In genomic region chr1:87111719-87112354, GRCm38 (mm10) we compare ENCODE assay signal across 8 mouse cellular contexts. TPM values are rescaled to one million over a fixed set of nuclear protein-coding genes. Genes with fewer than 3 reads are reported as not detected.
A peak's percentile ranks its signal among the peaks of the same experiment; 100 is the strongest.
DNase-seq lines count a peak whose midpoint lies in the region; ATAC-seq and TF ChIP-seq lines count a peak whose summit lies in the region.

No protein-coding gene starts in this region.

- peak; percentile 57 for TF ChIP-seq CTCF in lung, postnatal 0 days (IDR thresholded peaks at IDR 0.05)

- DNase-seq in heart, postnatal 10 days, result peak; percentile 11 to 43
- no peak for DNase-seq in heart, postnatal 25 days (ENCODE audit: low spot score)
- peak; percentile 17 for DNase-seq in thymus, postnatal 14 days
- no peak for DNase-seq in thymus, adult 18-20 months
- DNase-seq in lung, postnatal 0 days (ENCODE audit: low spot score), result peak; percentile 7
- DNase-seq in forebrain, embryonic 14.5 days (ENCODE audit: low spot score), result no peak
- no peak for DNase-seq in left cerebral cortex, postnatal 25 days (ENCODE audit: low spot score in 2 of 2)

- intact Hi-C loops in heart, postnatal 10 days (cut with DNase I), result no loop called here
- intact Hi-C loops in heart, postnatal 25 days (cut with DNase I), result no loop called here
- intact Hi-C loops in left cerebral cortex, postnatal 25 days (cut with DNase I), result no loop called here

- H3K4me2 ChIP-seq in lung, postnatal 0 days (replicated peaks; ENCODE audit: low read depth, low read length), result no peak overlapping the region
- H3K4me2 ChIP-seq in forebrain, embryonic 14.5 days (ENCODE audit: low read length), result no peak overlapping the region

- no peaks in the 10 kb centered on the region for H3K4me1 ChIP-seq in lung, postnatal 0 days (ENCODE audit: insufficient read depth, low read depth, low read length)
- H3K4me1 ChIP-seq in forebrain, embryonic 14.5 days (ENCODE audit: control insufficient read depth, insufficient read depth, low read length), result no peaks in the 10 kb centered on the region

- H3K9me3 ChIP-seq in lung, postnatal 0 days (ENCODE audit: low read length), result no peaks in the 10 kb centered on the region
- H3K9me3 ChIP-seq in forebrain, embryonic 14.5 days (replicated peaks; ENCODE audit: control insufficient read depth, low read length), result no peaks in the 10 kb centered on the region

- no peak overlapping the region for H3K27ac ChIP-seq in lung, postnatal 0 days (ENCODE audit: low read length)
- no peak overlapping the region for H3K27ac ChIP-seq in forebrain, embryonic 14.5 days (ENCODE audit: low read depth, low read length)

- H3K27me3 ChIP-seq in lung, postnatal 0 days (replicated peaks; ENCODE audit: insufficient read depth, low read length), result no peaks in the 10 kb centered on the region
- H3K27me3 ChIP-seq in forebrain, embryonic 14.5 days (replicated peaks; ENCODE audit: control insufficient read depth, insufficient read depth, low read length), result no peaks in the 10 kb centered on the region

- TF ChIP-seq EP300 in lung, postnatal 0 days (IDR thresholded peaks at IDR 0.05), result no peak

- H3K9ac ChIP-seq in lung, postnatal 0 days (replicated peaks; ENCODE audit: low read depth), result no peak overlapping the region
- no peak overlapping the region for H3K9ac ChIP-seq in forebrain, embryonic 14.5 days (ENCODE audit: low read length)

- no peaks in the 10 kb centered on the region for H3K36me3 ChIP-seq in lung, postnatal 0 days (ENCODE audit: insufficient read depth, low read length)
- H3K36me3 ChIP-seq in forebrain, embryonic 14.5 days (ENCODE audit: control insufficient read depth, insufficient read depth, low read length), result no peaks in the 10 kb centered on the region

- ATAC-seq in common myeloid progenitor, adult 5-6 weeks (replicated peaks; ENCODE audit: low read depth, poor library complexity, severe bottlenecking), result peak; percentile 58
- ATAC-seq in lung, postnatal 0 days, result no peak
- ATAC-seq in forebrain, embryonic 14.5 days, result no peak

- no peak overlapping the region for H3K4me3 ChIP-seq in lung, postnatal 0 days (ENCODE audit: low read depth, low read length)
- H3K4me3 ChIP-seq in forebrain, embryonic 14.5 days (ENCODE audit: low read depth, low read length), result no peak overlapping the region

- 34% methylated on average over 9 of the region's 9 CpGs for WGBS in lung, postnatal 0 days
- 45% methylated on average over 9 of the region's 9 CpGs for WGBS in forebrain, embryonic 14.5 days

RNA-seq across cellular contexts. Expression of gene Alpi, which starts 10.4 kb away (rescaled TPM):
- not detected for total RNA-seq in heart, postnatal 10 days (2021)
- total RNA-seq in heart, postnatal 25 days (2021), result not detected
- not detected in 2 replicates for total RNA-seq in common myeloid progenitor, adult 5-6 weeks (2017)
- polyA plus RNA-seq in lung, postnatal 0 days (2015; fragmentation: Nextera tagmentation; extraction: Ambion mirVana), result not detected in 2 replicates
- polyA plus RNA-seq in forebrain, embryonic 14.5 days (2014; fragmentation: Nextera tagmentation; extraction: Ambion mirVana), result not detected in 2 replicates
- total RNA-seq in left cerebral cortex, postnatal 25 days (2021), result not detected

RNA-seq across cellular contexts. Expression of gene Akp3, which starts 12.9 kb away (rescaled TPM):
- total RNA-seq in heart, postnatal 10 days (2021), result not detected
- not detected for total RNA-seq in heart, postnatal 25 days (2021)
- not detected in 2 replicates for total RNA-seq in common myeloid progenitor, adult 5-6 weeks (2017)
- not detected in 2 replicates for polyA plus RNA-seq in lung, postnatal 0 days (2015; fragmentation: Nextera tagmentation; extraction: Ambion mirVana)
- not detected in 2 replicates for polyA plus RNA-seq in forebrain, embryonic 14.5 days (2014; fragmentation: Nextera tagmentation; extraction: Ambion mirVana)
- not detected for total RNA-seq in left cerebral cortex, postnatal 25 days (2021)

RNA-seq across cellular contexts. Expression of gene Alppl2, which starts 22.1 kb away (rescaled TPM):
- not detected for total RNA-seq in heart, postnatal 10 days (2021)
- total RNA-seq in heart, postnatal 25 days (2021), result not detected
- not detected in 2 replicates for total RNA-seq in common myeloid progenitor, adult 5-6 weeks (2017)
- polyA plus RNA-seq in lung, postnatal 0 days (2015; fragmentation: Nextera tagmentation; extraction: Ambion mirVana), result 0.06 TPM in 1 of 2 replicates, not detected in the other
- not detected in 2 replicates for polyA plus RNA-seq in forebrain, embryonic 14.5 days (2014; fragmentation: Nextera tagmentation; extraction: Ambion mirVana)
- total RNA-seq in left cerebral cortex, postnatal 25 days (2021), result not detected

RNA-seq across cellular contexts. Expression of gene Ecel1, which starts 44.5 kb away (rescaled TPM):
- not detected for total RNA-seq in heart, postnatal 10 days (2021)
- not detected for total RNA-seq in heart, postnatal 25 days (2021)
- not detected in 2 replicates for total RNA-seq in common myeloid progenitor, adult 5-6 weeks (2017)
- 0.17 and 0.39 TPM in 2 replicates for polyA plus RNA-seq in lung, postnatal 0 days (2015; fragmentation: Nextera tagmentation; extraction: Ambion mirVana)
- 18.1 and 18.4 TPM in 2 replicates for polyA plus RNA-seq in forebrain, embryonic 14.5 days (2014; fragmentation: Nextera tagmentation; extraction: Ambion mirVana)
- 10 to 100 TPM in 1 of 2 experiments, 1 to 10 TPM in 1; 6.6 to 14.8 TPM for total RNA-seq in left cerebral cortex, postnatal 25 days (2021)

Comparison
In these comparisons a context has a peak if more than half of its experiments do, and no peak if none do; other contexts are left out.
1. DNase-seq: peak in heart, postnatal 10 days (2 of 2), thymus, postnatal 14 days (single experiment) and lung, postnatal 0 days (single experiment); none in heart, postnatal 25 days (single experiment), thymus, adult 18-20 months (0 of 2), forebrain, embryonic 14.5 days (single experiment) and left cerebral cortex, postnatal 25 days (0 of 2).